Mouse (Mus musculus): Measurements from ENCODE around the gene Pik3r2. TPM values are rescaled to one million over a fixed set of nuclear protein-coding genes. Genes with fewer than 3 reads are reported as not detected.

Gene Pik3r2
- total RNA-seq, 2 experiments from 2014 or later = 173 TPM

GRCm38 (mm10) chr8:70750128-70750680, 26.3 kb downstream of the Pik3r2 start:
- DNase-seq (ENCODE audit: extremely low spot score in 1 of 2, low spot score in 2 of 2) = peak in 1 of 2 experiments; percentile 22
- intact Hi-C loops (cut with DNase I) = no loop called here

GRCm38 (mm10) chr8:70749097-70749674, 27.3 kb downstream of the Pik3r2 start:
- DNase-seq (ENCODE audit: extremely low spot score in 1 of 2, low spot score in 2 of 2) = peak in 1 of 2 experiments; percentile 33
- intact Hi-C loops (cut with DNase I) = no loop called here

DNA sequence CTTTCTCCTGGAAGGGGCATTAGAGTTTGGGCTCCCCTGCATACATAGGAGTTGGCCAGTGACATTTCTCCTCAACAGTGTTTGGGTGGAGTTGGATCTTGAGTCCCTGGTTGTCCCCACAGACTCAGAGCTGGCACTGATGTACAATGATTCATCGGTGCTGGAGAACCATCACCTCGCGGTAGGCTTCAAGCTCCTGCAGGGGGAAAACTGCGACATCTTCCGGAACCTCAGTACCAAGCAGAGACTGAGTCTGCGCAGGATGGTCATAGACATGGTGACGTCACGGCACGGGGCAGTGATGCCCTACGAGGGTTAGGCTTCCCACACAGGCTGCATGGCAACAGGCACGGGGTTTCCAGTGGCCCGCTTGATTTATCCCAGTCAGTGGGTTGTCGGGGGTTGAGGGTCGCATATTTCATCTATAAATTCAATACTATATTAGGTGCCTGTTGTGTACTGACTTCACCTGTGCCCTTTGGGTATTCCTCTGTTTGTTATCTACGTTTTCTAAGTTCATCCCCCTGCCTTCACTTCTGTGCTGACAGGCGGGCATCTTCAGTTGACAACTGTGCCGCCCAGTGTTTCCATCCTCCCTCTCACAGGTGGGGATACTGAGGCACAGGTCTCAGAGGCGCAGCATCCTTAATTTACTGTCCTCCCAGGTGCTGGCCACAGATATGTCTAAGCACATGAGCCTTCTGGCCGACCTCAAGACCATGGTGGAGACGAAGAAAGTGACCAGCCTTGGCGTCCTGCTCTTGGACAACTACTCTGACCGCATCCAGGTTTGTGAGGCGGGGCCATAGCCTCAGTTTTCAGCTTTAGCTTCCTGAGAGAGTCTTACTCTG, 28.0 kb downstream of the Pik3r2 start:
- peak in 1 of 2 experiments; percentile 17 for DNase-seq (ENCODE audit: extremely low spot score in 1 of 2, low spot score in 2 of 2)

DNA sequence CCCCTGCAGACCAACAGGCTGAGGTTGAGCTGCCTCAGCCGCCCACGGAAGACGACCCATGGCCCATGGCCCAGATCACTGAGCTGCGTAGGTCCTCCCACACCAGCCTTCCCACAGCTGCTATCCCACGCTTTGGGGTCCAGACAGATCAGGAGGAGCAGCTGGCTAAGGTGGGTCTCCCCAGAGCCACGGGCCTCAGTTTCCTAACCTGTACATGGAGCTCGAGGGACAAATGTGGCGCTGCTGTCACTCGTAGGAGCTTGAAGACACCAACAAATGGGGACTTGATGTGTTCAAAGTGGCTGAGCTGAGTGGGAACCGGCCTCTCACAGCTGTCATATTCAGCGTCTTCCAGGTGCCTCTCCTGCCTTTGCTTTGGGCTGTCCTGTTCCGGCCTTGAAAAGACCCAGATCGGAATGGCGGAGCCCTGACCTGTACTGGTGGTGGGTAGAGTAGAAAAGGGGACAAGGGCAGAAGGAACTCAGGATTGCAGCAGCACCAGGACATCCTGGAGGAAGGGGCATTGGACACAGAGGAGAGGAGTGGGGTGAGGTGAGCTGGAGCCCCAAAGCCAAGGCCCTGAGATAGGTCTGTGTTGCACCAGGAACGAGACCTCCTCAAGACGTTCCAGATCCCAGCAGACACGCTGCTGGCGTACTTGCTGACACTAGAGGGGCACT, 29.2 kb downstream of the Pik3r2 start:
- intact Hi-C loops (cut with DNase I) = no loop called here
- DNase-seq (ENCODE audit: extremely low spot score in 1 of 2, low spot score in 2 of 2) = peak in 1 of 2 experiments; percentile 26

More for the DNA sequence above, 28.0 kb downstream of the Pik3r2 start:
- intact Hi-C loops (cut with DNase I) = no loop called here

GRCm38 (mm10) chr8:70746676-70747075, 29.8 kb downstream of the Pik3r2 start:
- intact Hi-C loops (cut with DNase I) = no loop called here
- peak in 1 of 2 experiments; percentile 32 for DNase-seq (ENCODE audit: extremely low spot score in 1 of 2, low spot score in 2 of 2)

DNA sequence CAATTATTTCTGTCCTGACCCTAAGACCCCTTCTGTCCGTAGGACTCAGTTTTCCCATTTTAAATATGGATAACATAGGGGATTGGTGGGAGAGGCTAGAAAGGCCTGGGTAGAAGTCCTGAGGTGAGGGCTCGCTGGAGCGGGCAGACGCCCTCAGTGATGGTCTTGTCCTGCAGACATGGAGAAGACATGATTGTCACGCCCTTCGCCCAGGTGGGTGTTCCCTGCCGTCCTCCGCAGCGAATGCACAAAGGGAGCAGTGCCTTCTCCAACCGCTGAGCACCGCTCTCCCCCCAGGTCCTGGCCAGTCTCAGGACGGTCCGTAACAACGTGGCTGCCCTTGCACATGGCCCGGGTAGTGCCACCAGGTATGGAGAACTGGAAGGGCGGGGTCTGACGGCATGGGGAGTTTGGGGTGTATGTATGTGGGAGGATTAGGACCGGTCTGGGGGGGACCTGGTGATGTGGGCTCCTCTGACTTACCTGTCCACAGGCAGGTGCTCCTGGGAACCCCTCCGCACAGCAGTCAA, 30.8 kb downstream of the Pik3r2 start:
- peak in 1 of 2 experiments; percentile 23 for DNase-seq (ENCODE audit: extremely low spot score in 1 of 2, low spot score in 2 of 2)
- intact Hi-C loops (cut with DNase I) = no loop called here

GRCm38 (mm10) chr8:70744806-70745205, 31.7 kb downstream of the Pik3r2 start:
- peak in 1 of 2 experiments; percentile 27 for DNase-seq (ENCODE audit: extremely low spot score in 1 of 2, low spot score in 2 of 2)
- intact Hi-C loops (cut with DNase I) = no loop called here

DNA sequence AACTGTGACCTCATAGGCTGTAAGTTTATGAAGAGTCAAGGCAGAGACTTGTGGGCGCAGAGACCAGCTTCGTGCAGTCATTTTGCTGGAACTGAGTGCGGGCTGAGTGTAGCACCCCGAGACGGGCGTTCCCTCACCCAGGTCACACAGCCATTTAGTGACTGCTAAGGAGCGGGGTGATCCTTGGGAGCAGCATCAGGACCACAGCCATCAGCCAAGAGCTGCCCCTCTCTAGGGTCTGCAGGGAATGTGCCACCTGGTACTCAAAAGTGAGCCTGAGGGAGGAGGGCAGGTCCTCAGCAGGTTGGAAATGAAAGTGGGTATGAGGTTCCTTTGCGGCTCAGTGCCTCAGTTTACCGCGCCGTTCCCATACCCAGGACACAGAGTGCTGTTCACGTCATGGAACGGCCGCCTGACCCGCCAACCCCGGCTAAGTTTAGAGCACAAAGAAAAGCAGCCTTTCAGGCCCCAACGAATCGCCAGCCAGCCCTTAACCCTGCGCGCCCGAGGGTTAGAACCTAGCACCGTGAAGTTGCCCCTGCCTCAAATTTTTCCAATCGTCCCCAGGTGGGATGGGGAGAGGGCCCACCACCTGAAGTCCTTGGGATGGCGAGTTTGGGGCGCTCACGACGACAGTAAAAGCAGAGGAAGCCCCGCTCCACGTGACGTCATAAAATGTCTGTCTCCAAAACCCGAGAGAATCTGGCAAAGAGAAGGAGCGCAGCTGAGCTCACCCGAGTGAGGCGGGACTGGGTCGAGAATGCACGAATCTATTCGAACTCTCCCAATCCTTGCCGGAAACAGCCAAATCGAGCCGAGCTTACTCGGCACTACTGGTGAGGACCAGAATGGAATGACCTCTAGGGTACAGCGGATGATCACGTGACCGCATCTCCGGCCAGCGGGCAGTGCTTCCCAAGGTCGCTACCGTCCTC, 32.6 kb downstream of the Pik3r2 start:
- intact Hi-C loops (cut with DNase I) = no loop called here
- peak in 1 of 2 experiments; percentile 77 for DNase-seq (ENCODE audit: extremely low spot score in 1 of 2, low spot score in 2 of 2)

- peak in 1 of 2 experiments; percentile 47 for DNase-seq (ENCODE audit: extremely low spot score in 1 of 2, low spot score in 2 of 2)
- intact Hi-C loops (cut with DNase I) = no loop called here
Observed at GRCm38 (mm10) chr8:70742981-70743655, 33.4 kb downstream of the Pik3r2 start.

DNA sequence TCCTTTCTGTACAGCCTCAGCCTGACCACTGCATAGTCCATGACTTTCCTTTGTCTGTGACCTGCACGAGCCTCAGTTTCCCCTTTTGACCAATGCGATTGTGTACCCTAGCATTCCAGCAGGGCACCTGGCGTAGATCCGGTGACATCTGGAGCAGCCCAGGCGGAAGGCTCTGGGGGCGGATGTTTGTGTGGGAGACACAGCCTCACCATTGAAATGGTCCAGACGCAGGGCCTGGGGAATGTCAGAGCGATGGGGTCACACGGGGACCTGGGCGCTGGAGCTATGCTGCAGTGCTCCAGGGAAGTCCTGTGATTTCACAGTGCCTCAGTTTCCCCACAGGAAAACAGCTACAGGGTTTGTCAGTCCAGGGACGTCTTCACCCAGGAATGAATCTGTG, 34.3 kb downstream of the Pik3r2 start:
- intact Hi-C loops (cut with DNase I) = no loop called here
- DNase-seq (ENCODE audit: extremely low spot score in 1 of 2, low spot score in 2 of 2) = peak in 1 of 2 experiments; percentile 20

DNA sequence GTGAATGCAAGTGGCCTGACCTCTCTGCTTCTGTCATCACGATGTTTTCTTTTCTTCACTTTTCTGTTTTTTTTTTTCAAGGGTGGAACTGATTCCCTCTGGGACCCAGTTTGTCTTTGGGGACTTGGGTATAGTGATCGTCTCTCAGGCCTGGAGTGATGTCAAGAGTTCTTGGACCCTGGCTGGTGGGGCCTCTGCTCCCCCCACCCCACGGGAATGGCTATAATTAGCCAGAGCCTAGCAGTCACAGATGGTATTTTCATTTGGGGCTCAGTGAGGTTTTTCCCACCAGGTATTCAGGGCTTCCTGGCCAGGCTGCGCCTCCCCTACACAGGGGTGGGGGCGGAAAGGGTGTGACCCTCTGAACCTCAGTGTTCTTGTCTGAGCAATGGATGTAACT, 34.9 kb downstream of the Pik3r2 start:
- intact Hi-C loops (cut with DNase I) = no loop called here
- peak in 1 of 2 experiments; percentile 20 for DNase-seq (ENCODE audit: extremely low spot score in 1 of 2, low spot score in 2 of 2)

DNA sequence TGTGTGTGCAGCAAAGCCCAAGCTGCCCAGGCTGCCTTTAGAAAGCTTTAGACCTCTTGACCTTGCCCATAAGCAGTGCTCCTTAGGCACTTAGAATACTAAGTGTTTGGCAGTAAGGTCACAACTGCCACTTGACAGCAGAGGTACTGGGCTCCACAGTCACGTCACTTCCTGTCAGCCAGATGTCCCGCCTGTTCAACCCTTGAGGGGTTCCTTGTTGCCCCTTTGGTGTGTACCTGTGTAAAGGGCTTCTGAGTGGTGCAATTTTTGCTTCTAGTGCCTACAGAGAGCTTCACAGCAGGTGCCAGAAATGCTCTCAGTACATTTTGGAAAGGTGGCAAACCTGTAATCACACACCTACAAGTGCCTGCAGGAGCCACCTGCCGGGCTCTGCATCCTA, 38.3 kb downstream of the Pik3r2 start:
- DNase-seq (ENCODE audit: extremely low spot score in 1 of 2, low spot score in 2 of 2) = no peak
- intact Hi-C loops (cut with DNase I) = no loop called here

GRCm38 (mm10) chr8:70737705-70738104, 38.8 kb downstream of the Pik3r2 start:
- intact Hi-C loops (cut with DNase I) = no loop called here
- DNase-seq (ENCODE audit: extremely low spot score in 1 of 2, low spot score in 2 of 2) = no peak

GRCm38 (mm10) chr8:70730956-70731355, 45.6 kb downstream of the Pik3r2 start:
- peak in 1 of 2 experiments; percentile 12 for DNase-seq (ENCODE audit: extremely low spot score in 1 of 2, low spot score in 2 of 2)
- intact Hi-C loops (cut with DNase I) = no loop called here

- peak in 1 of 2 experiments; percentile 30 for DNase-seq (ENCODE audit: extremely low spot score in 1 of 2, low spot score in 2 of 2)
Observed at GRCm38 (mm10) chr8:70729808-70730475, 46.6 kb downstream of the Pik3r2 start.

GRCm38 (mm10) chr8:70726721-70727120, 49.8 kb downstream of the Pik3r2 start:
- DNase-seq (ENCODE audit: extremely low spot score in 1 of 2, low spot score in 2 of 2) = peak in 1 of 2 experiments; percentile 20
- intact Hi-C loops (cut with DNase I) = no loop called here

More at GRCm38 (mm10) chr8:70729808-70730475, 46.6 kb downstream of the Pik3r2 start:
- intact Hi-C loops (cut with DNase I) = no loop called here
